Mouse (Mus musculus): Measurements from ENCODE around the gene Ubxn11. TPM values are rescaled to one million over a fixed set of nuclear protein-coding genes. Genes with fewer than 3 reads are reported as not detected.

Gene Ubxn11
- total RNA-seq, 1 experiment, result 12.4 TPM

- H3K27ac ChIP-seq (ENCODE audit: insufficient read depth, low read depth, low read length, poor library complexity, severe bottlenecking), result peak overlapping the region; percentile 95
Observed at GRCm38 (mm10) chr4:134119042-134119441, 16.7 kb downstream of the Ubxn11 start.

DNA sequence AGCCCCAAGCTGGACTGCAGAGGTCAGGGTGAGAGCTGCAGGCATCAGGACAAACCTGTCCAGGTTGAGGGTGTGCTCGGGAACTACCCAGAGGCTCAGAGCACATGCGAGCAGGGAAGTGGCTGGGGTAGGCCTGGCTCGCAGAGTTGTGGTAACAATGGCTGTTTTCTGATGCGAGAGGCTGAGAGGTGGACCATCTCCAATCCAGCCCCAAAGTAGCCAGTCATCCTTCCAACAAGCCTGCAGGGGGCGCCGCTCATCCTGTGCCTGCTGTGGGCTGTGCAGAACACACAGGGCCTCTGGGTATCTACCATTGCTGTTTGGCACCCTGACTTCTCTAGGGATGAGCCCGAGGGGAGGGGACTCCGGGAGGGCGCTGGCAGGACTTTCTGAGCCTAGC is 17.3 kb downstream of the Ubxn11 start:
- peak; percentile 85 for DNase-seq (ENCODE audit: low read depth, low spot score)
- Histone ChIP-seq H3K27ac (ENCODE audit: insufficient read depth, low read depth, low read length, poor library complexity, severe bottlenecking) (peak overlapping the region; percentile 95), H3K4me1 (ENCODE audit: control insufficient read depth in 2 of 2, insufficient read depth in 2 of 2, low read length in 2 of 2, poor library complexity in 1 of 2) (peaks cover 21 to 53% of the 10 kb centered on the region in 2 experiments), H3K9ac (ENCODE audit: insufficient read depth, low read depth, low read length, poor library complexity, severe bottlenecking) (peak overlapping the region; percentile 92), H3K36me3 (ENCODE audit: control insufficient read depth, insufficient read depth, low read length, poor library complexity, severe bottlenecking) (no peaks in the 10 kb centered on the region), H3K9me3 (ENCODE audit: control insufficient read depth, insufficient read depth, low read depth, low read length) (no peaks in the 10 kb centered on the region), H3K4me3 (ENCODE audit: insufficient read depth in 1 of 2, low read depth in 1 of 2, low read length in 2 of 2, poor library complexity in 1 of 2, severe bottlenecking in 1 of 2) (peak overlapping the region; percentile 17 to 63; a peak in 3 of 4 replicates)
- no peak for TF ChIP-seq MAFK (IDR thresholded peaks at IDR 0.05; ENCODE audit: insufficient read depth, low read depth, low read length)
- TF ChIP-seq CHD2 (IDR thresholded peaks at IDR 0.05; ENCODE audit: low read depth, low read length), result no peak
- no peak for TF ChIP-seq ZNF384 (IDR thresholded peaks at IDR 0.05; ENCODE audit: low read depth, low read length)
- TF ChIP-seq HCFC1 (IDR thresholded peaks at IDR 0.05; ENCODE audit: borderline replicate concordance, insufficient read depth, low read length), result no peak
- no peak for TF ChIP-seq ZC3H11A (IDR thresholded peaks at IDR 0.05; ENCODE audit: borderline replicate concordance, low read depth, low read length)
- in situ Hi-C loops (cut with MboI; ENCODE audit: low sequenced_read_pairs in 2 of 2, unreplicated experiment in 2 of 2), result no loop called here

More at GRCm38 (mm10) chr4:134119042-134119441, 16.7 kb downstream of the Ubxn11 start:
- Histone ChIP-seq H3K9me3 (ENCODE audit: control insufficient read depth, insufficient read depth, low read depth, low read length) (no peaks in the 10 kb centered on the region), H3K9ac (ENCODE audit: insufficient read depth, low read depth, low read length, poor library complexity, severe bottlenecking) (peak overlapping the region; percentile 92), H3K4me3 (ENCODE audit: insufficient read depth in 1 of 2, low read depth in 1 of 2, low read length in 2 of 2, poor library complexity in 1 of 2, severe bottlenecking in 1 of 2) (peak overlapping the region; percentile 35 to 63), H3K36me3 (ENCODE audit: control insufficient read depth, insufficient read depth, low read length, poor library complexity, severe bottlenecking) (no peaks in the 10 kb centered on the region), H3K4me1 (ENCODE audit: control insufficient read depth in 2 of 2, insufficient read depth in 2 of 2, low read length in 2 of 2, poor library complexity in 1 of 2) (peaks cover 22 to 57% of the 10 kb centered on the region in 2 experiments)
- DNase-seq (ENCODE audit: low read depth, low spot score), result no peak
- in situ Hi-C loops (cut with MboI; ENCODE audit: low sequenced_read_pairs in 2 of 2, unreplicated experiment in 2 of 2), result no loop called here
- no peak for TF ChIP-seq ZC3H11A (IDR thresholded peaks at IDR 0.05; ENCODE audit: borderline replicate concordance, low read depth, low read length)
- no peak for TF ChIP-seq MAFK (IDR thresholded peaks at IDR 0.05; ENCODE audit: insufficient read depth, low read depth, low read length)
- no peak for TF ChIP-seq ZNF384 (IDR thresholded peaks at IDR 0.05; ENCODE audit: low read depth, low read length)
- no peak for TF ChIP-seq CHD2 (IDR thresholded peaks at IDR 0.05; ENCODE audit: low read depth, low read length)
- TF ChIP-seq HCFC1 (IDR thresholded peaks at IDR 0.05; ENCODE audit: borderline replicate concordance, insufficient read depth, low read length), result no peak

DNA sequence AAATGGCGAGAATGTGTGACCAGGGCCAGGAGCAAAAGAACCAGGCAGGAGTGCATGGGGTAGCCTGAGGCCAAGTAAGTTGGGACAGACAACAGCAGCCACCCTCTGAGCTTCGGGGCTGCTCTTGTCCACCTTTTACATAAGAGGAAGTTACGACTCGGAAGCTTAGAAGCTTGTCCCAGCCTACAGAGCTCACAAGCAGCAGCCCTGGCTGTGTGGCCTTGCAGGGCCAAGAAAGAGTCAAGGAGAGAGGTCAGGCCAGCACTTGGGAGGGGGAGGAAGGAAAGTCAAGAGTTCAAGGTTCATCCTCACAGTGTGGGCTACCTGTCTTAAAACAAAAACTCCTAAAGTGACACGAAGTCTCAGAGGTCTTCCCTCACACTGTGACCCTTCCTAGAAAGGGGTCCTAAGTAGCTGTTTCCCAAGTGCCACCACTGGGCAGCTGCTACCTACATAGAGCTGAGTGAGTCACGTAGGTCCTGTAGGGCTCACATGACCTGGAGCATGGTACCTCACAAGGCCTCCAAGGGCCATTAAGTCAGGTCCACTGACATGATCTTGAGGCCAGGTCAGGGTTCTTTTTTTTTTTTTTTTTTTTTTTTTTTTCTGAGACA is 17.9 kb downstream of the Ubxn11 start:
- H3K9ac ChIP-seq (ENCODE audit: insufficient read depth, low read depth, low read length, poor library complexity, severe bottlenecking), result peak overlapping the region; percentile 23; the same call in 1 of the 2 replicates
- in situ Hi-C loops (cut with MboI; ENCODE audit: low sequenced_read_pairs in 2 of 2, unreplicated experiment in 2 of 2), result no loop called here
- peak overlapping the region; percentile 7; the same call in 1 of the 2 replicates for H3K27ac ChIP-seq (ENCODE audit: insufficient read depth, low read depth, low read length, poor library complexity, severe bottlenecking)
- TF ChIP-seq MAFK (IDR thresholded peaks at IDR 0.05; ENCODE audit: insufficient read depth, low read depth, low read length) (no peak), ZNF384 (IDR thresholded peaks at IDR 0.05; ENCODE audit: low read depth, low read length) (no peak), HCFC1 (IDR thresholded peaks at IDR 0.05; ENCODE audit: borderline replicate concordance, insufficient read depth, low read length) (no peak), ZC3H11A (IDR thresholded peaks at IDR 0.05; ENCODE audit: borderline replicate concordance, low read depth, low read length) (no peak), CHD2 (IDR thresholded peaks at IDR 0.05; ENCODE audit: low read depth, low read length) (no peak)
- H3K36me3 ChIP-seq (ENCODE audit: control insufficient read depth, insufficient read depth, low read length, poor library complexity, severe bottlenecking), result no peaks in the 10 kb centered on the region
- DNase-seq (ENCODE audit: low read depth, low spot score), result no peak
- H3K9me3 ChIP-seq (ENCODE audit: control insufficient read depth, insufficient read depth, low read depth, low read length), result no peaks in the 10 kb centered on the region
- H3K4me3 ChIP-seq (ENCODE audit: insufficient read depth in 1 of 2, low read depth in 1 of 2, low read length in 2 of 2, poor library complexity in 1 of 2, severe bottlenecking in 1 of 2), result peak overlapping the region in 1 of 2 experiments; percentile 5; a peak in 1 of 4 replicates
- H3K4me1 ChIP-seq (ENCODE audit: control insufficient read depth in 2 of 2, insufficient read depth in 2 of 2, low read length in 2 of 2, poor library complexity in 1 of 2), result peaks cover 21 to 50% of the 10 kb centered on the region in 2 experiments

DNA sequence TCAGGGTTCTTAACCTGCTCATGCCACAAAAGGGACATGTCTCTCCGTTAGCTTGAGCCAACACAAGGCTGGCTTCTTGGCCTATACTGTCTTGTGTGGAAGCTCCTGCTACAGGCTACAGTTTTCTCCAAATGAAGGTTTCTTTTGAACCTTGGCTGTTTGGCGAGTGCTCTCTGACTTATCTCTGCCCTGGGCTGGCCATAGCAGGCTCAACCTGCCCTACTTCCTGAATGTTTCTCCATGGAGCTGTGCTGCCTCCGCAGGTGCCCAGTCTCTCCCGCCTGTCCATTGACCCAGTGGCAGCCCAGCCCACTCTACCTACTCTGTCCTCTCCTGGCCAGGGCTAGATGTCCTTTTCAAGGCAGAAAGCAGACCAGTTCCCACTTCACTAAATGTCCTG is 18.5 kb downstream of the Ubxn11 start:
- H3K36me3 ChIP-seq (ENCODE audit: control insufficient read depth, insufficient read depth, low read length, poor library complexity, severe bottlenecking), result no peaks in the 10 kb centered on the region
- peaks cover 21 to 46% of the 10 kb centered on the region in 2 experiments for H3K4me1 ChIP-seq (ENCODE audit: control insufficient read depth in 2 of 2, insufficient read depth in 2 of 2, low read length in 2 of 2, poor library complexity in 1 of 2)
- no peaks in the 10 kb centered on the region for H3K9me3 ChIP-seq (ENCODE audit: control insufficient read depth, insufficient read depth, low read depth, low read length)
- DNase-seq (ENCODE audit: low read depth, low spot score), result no peak
- no peak overlapping the region for H3K4me3 ChIP-seq (ENCODE audit: insufficient read depth in 1 of 2, low read depth in 1 of 2, low read length in 2 of 2, poor library complexity in 1 of 2, severe bottlenecking in 1 of 2)
- H3K27ac ChIP-seq (ENCODE audit: insufficient read depth, low read depth, low read length, poor library complexity, severe bottlenecking), result no peak overlapping the region
- in situ Hi-C loops (cut with MboI; ENCODE audit: low sequenced_read_pairs in 2 of 2, unreplicated experiment in 2 of 2), result no loop called here
- TF ChIP-seq ZC3H11A (IDR thresholded peaks at IDR 0.05; ENCODE audit: borderline replicate concordance, low read depth, low read length) (no peak), CHD2 (IDR thresholded peaks at IDR 0.05; ENCODE audit: low read depth, low read length) (no peak), MAFK (IDR thresholded peaks at IDR 0.05; ENCODE audit: insufficient read depth, low read depth, low read length) (no peak), HCFC1 (IDR thresholded peaks at IDR 0.05; ENCODE audit: borderline replicate concordance, insufficient read depth, low read length) (no peak), ZNF384 (IDR thresholded peaks at IDR 0.05; ENCODE audit: low read depth, low read length) (no peak)
- peak overlapping the region; percentile 3; the same call in 1 of the 2 replicates for H3K9ac ChIP-seq (ENCODE audit: insufficient read depth, low read depth, low read length, poor library complexity, severe bottlenecking)

Data from ES-E14 (cell line).